Mouse (Mus musculus): Measurements from ENCODE around the gene Galnt10.

The Galnt10 gene

GRCm38 (mm10) chr11:57829871-57830775, 184.9 kb downstream of the Galnt10 start:
- no peak for DNase-seq

DNA sequence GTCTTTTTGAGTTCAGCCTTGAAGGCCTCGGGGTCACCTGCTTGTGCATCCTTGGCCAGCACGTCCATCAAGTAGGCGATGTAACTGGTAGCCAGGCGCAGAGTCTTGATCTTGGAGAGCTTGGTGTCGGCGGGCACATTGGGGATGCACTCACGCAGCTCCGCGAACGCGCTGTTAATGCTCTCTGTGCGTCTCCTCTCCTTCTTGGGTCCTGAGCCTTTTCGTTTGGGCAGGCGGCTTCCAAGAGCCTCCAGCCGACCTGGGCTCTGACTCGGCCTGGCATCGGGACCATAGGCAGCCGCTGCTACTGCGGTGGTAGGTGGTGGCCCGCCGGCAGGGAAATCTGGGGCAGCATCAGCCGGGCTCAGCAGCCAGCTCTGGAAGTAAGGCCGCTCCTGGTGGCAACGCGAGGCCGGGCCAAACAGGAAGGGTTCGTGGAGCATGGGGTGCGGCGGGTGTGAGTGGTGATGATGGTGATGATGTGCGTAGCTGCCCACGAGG, 186.1 kb downstream of the Galnt10 start:
- DNase-seq = no peak

GRCm38 (mm10) chr11:57831861-57832260, 186.6 kb downstream of the Galnt10 start:
- no peak for DNase-seq

DNA sequence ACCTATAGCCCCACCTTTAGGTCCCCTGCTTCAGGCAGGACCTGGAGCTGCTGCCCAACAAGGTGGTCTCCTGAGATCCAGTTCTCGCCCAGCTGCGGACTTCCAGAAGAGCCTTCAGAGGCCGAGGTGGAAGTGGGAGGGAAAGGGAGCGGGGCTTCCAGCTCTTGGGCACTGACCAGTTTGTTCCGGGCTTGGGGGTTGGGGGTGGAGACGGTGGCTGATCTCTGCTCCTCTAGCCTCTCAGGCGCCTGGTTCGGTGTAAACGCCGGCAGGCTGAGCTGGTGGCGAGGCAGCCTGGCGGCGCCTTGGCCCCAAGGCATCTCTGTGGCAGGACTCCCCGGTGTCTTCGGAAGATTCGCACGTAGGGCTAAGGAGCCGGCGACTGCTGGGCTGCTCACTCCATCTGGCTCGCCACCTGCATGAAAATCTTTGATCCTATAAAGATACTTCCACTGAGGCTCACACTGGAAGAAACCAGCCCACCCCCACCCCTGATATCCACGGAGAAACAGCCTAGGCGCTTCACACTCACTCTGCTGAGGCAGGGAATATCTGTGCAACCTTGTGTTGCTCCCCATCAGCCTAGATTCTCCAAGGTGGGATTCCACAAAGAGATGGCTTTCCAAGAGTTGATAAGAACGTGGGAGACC, 187.4 kb downstream of the Galnt10 start, which contains the start of gene Hand1:
Gene Hand1 (minus strand): TSS at position 267 of the 650 bp plus-strand sequence.
- no peak for DNase-seq

DNA sequence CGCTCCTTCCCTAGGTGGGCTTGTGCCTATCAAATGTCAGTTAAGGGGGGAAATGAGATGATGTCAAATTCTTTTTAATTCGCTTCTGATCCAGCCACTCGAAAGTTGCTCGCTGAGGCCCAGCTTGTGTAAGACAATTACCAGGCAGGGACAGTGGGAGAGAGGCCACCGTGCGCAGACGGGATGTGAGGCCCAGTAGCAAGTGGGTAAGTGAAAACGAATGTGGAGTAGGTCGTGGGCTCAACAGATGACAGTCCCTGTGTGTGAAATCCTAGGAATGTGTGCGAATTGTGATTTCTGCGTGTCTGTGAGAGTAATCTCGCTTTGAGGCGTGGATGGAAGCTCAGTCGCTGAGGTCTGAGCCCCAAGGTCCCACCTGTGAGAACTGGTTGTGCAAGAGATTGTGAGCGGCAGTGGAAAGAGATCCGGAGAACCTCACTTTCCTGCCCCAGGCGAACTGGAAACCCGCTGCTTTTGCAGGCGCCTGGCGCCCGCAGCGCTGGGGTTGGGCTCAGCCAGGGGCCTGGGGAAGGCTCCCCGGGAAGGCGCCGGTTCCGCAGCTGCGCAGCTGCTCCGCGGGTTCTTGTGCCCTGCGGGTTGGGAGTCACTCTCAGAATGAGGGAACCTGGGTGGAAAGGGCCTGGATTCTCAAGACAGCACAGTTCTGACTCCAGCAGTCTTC, 188.2 kb downstream of the Galnt10 start:
- DNase-seq = no peak

DNA sequence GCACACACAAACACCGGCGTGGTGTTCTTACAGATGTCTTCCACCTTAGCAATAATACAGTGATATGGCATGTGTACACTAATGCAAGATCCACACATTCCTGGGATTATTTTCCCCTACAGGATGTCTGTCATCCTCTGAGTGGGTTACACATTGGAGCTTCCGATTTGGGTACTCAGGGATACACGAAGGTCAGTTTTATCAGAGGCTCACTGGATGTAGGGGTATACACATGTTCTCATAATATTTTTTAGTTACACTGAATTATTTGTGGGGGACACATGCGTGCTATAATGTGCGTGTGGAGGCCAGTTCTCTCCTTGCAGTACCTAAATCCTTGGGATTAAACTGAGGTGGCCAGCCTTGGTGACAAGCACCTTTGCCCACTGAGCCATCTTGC, 188.8 kb downstream of the Galnt10 start:
- DNase-seq = no peak

- no peak for DNase-seq
Observed at GRCm38 (mm10) chr11:57835331-57835730, 190.1 kb downstream of the Galnt10 start.

DNA sequence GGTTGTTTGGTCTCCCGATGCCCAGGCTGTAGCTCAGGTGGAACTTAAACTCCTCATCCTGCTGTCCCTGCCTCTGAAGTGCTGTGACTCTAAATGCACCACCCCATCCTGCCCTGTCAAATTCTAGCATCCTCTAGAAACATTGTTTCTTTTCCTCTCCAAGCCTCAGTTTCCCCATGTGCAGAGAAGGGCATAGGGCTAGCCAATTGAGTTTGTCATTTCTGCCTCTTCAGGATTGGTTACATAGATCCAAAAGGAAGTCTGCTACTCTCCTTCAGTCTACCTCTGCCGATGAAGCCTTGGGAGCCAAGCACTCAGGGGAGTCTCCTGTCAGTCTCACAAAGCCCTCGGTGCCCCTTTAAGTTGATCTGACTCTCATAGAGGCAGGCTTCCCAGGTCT, 190.7 kb downstream of the Galnt10 start:
- DNase-seq = no peak

DNA sequence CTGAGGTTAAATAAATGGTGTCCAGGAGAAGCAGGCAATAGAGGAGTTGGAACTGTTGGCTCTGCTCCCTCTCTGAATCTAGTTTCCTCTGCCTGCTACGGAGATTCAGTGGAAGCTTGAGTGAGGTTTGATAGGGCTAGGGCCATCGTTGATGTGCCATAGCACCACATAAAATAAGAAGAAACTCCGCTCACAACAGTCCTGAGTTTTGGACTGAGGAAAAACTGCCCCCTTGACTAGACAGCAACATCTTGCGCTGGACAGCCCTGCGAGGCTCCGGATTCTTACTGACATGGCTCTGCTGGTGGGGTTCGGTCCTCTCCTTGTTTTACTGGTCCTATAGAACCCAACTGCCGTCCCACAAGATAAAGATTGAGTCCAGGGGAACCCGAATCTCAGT, 191.2 kb downstream of the Galnt10 start:
- DNase-seq = no peak
